In genomic region chrX:164258057-164258456, GRCm38 (mm10) we compare ENCODE assay signal across 21 mouse cellular contexts. TPM values are rescaled to one million over a fixed set of nuclear protein-coding genes. Genes with fewer than 3 reads are reported as not detected.
A peak's percentile ranks its signal among the peaks of the same experiment; 100 is the strongest.
DNase-seq lines count a peak whose midpoint lies in the region; ATAC-seq and TF ChIP-seq lines count a peak whose summit lies in the region.
"Had no signal": no experiment of that assay in that cellular context is flagged by ENCODE, and none has a peak within 500 bp of the region (broad histone marks: within the 10 kb centered on the region; RNA-seq: fewer than 3 reads in every experiment).

TSS of gene Bmx (minus strand) at chrX:164258193.

- no peak for TF ChIP-seq EP300 in heart, adult 2 months (IDR thresholded peaks at IDR 0.05; ENCODE audit: insufficient read depth, low read depth, low read length)

- 0 out of 2 replicates have a peak within 1 kb of the TSS, but pooled peaks have one; percentile 3 for H3K27ac ChIP-seq in heart, adult 2 months
- peak within 1 kb of the TSS; percentile 43; the same call in 1 of the 2 replicates for H3K27ac ChIP-seq in spleen, adult 2 months (ENCODE audit: insufficient read depth, low read length)
- H3K27ac ChIP-seq: hindbrain, embryonic 15.5 days; midbrain, embryonic 15.5 days had no signal

- peak in 1 of 2 experiments; percentile 6 for DNase-seq in heart, adult 2 months
- DNase-seq in heart, postnatal 36 days = no peak
- DNase-seq in spleen, adult 2 months (ENCODE audit: low read depth in 1 of 2, low spot score in 2 of 2) = no peak
- DNase-seq in spleen, adult 18-20 months = no peak
- DNase-seq in heart, postnatal 10 days = peak; percentile 9 to 16
- DNase-seq in cerebellum, adult 11 months = no peak
- DNase-seq: adrenal gland, adult 8-10 months; cerebellum, postnatal 36 days; forebrain, postnatal 0 days; gastrocnemius, postnatal 36 days; kidney, adult 11 months; kidney, postnatal 25 days; layer of hippocampus, adult 9-11 months; right cerebral cortex, postnatal 25 days; thymus, adult 2 months had no signal

- 42% methylated on average over 8 of the region's 8 CpGs for WGBS in heart, adult 2 months
- whole genome bisulfite sequencing in spleen, adult 2 months = 71% methylated on average over 8 of the region's 8 CpGs

- intact Hi-C loops in heart, adult 2 months (cut with DNase I) = no loop called here
- intact Hi-C loops in heart, postnatal 36 days (cut with DNase I) = no loop called here
- intact Hi-C loops in heart, postnatal 10 days (cut with DNase I) = no loop called here

- TF ChIP-seq CTCF in heart, adult 2 months (IDR thresholded peaks at IDR 0.05) = no peak
- TF ChIP-seq CTCF in spleen, adult 2 months (IDR thresholded peaks at IDR 0.05; ENCODE audit: extremely low read depth, insufficient read depth, insufficient read length, insufficient replicate concordance) = no peak

- H3K4me1 ChIP-seq in heart, adult 2 months (ENCODE audit: control insufficient read depth, insufficient read depth, low read length) = no peaks in the 10 kb centered on the region; the same call in 1 of the 2 replicates
- no peaks in the 10 kb centered on the region; the same call in none of the 2 replicates for H3K4me1 ChIP-seq in spleen, adult 2 months (ENCODE audit: control insufficient read depth, insufficient read depth, insufficient read length)
- H3K4me1 ChIP-seq: hindbrain, embryonic 15.5 days; midbrain, embryonic 15.5 days had no signal

- H3K36me3 ChIP-seq in heart, adult 2 months (ENCODE audit: control insufficient read depth, insufficient read depth, low read length) = no peaks in the 10 kb centered on the region
- no peaks in the 10 kb centered on the region for H3K36me3 ChIP-seq in spleen, adult 2 months (ENCODE audit: control insufficient read depth, insufficient read depth, low read length)
- H3K36me3 ChIP-seq: hindbrain, embryonic 15.5 days; midbrain, embryonic 15.5 days had no signal

- no peak for TF ChIP-seq POLR2A in heart, adult 2 months (IDR thresholded peaks at IDR 0.05; ENCODE audit: insufficient read depth, low read depth, low read length)
- TF ChIP-seq POLR2A in spleen, adult 2 months (IDR thresholded peaks at IDR 0.05; ENCODE audit: low read depth, low read length) = no peak

- H3K27me3 ChIP-seq in heart, adult 2 months (ENCODE audit: control insufficient read depth, insufficient read depth, low read length) = no peaks in the 10 kb centered on the region
- H3K27me3 ChIP-seq in spleen, adult 2 months (ENCODE audit: control insufficient read depth, insufficient read depth, low read length) = no peaks in the 10 kb centered on the region
- H3K27me3 ChIP-seq: hindbrain, embryonic 15.5 days; midbrain, embryonic 15.5 days had no signal

- no peak within 1 kb of the TSS for H3K9ac ChIP-seq in heart, adult 2 months (ENCODE audit: low read depth, low read length)
- H3K9ac ChIP-seq: forebrain, postnatal 0 days; hindbrain, embryonic 15.5 days; midbrain, embryonic 15.5 days had no signal

- ATAC-seq in neutrophil, adult 5-6 weeks (ENCODE audit: extremely low read depth, insufficient number of reproducible peaks, low FRiP score, poor library complexity, severe bottlenecking) = no peak
- ATAC-seq in CD4-positive, CD25-positive, alpha-beta regulatory T cell, adult 4 months = no peak
- ATAC-seq: forebrain, postnatal 0 days; midbrain, embryonic 15.5 days had no signal

- H3K79me2 ChIP-seq in heart, adult 2 months (replicated peaks; ENCODE audit: control insufficient read depth, insufficient read depth, low read length) = no peaks in the 10 kb centered on the region

- H3K4me3 ChIP-seq in heart, adult 2 months = no peak within 1 kb of the TSS
- H3K4me3 ChIP-seq in spleen, adult 2 months (ENCODE audit: extremely low read depth, insufficient read depth, insufficient read length) = no peak within 1 kb of the TSS
- H3K4me3 ChIP-seq: hindbrain, embryonic 15.5 days; midbrain, embryonic 15.5 days had no signal

RNA-seq across cellular contexts. Expression of gene Bmx, which starts in this region (rescaled TPM):
- 1 to 10 TPM; 2.0 to 2.3 TPM for total RNA-seq in heart, adult 2 months (2021)
- polyA plus RNA-seq in heart, adult 2 months (2012; rRNA removed) = 1.2 and 2.0 TPM in 2 replicates
- total RNA-seq in heart, postnatal 36 days (2021) = 1 to 10 TPM; 2.0 to 3.4 TPM
- 0.09 TPM in 2 replicates for polyA plus RNA-seq in spleen, adult 2 months (2012; rRNA removed)
- 1 to 10 TPM; 3.0 to 3.3 TPM for total RNA-seq in heart, postnatal 10 days (2021)
- total RNA-seq in neutrophil, adult 5-6 weeks (2017) = 41.7 and 42.5 TPM in 2 replicates
- polyA plus RNA-seq in CD4-positive, CD25-positive, alpha-beta regulatory T cell, adult 4 months (2017; shearing (Covaris generic)) = not detected
- total RNA-seq: ES-E14 had no signal
- polyA plus RNA-seq: liver, adult 2 months had no signal

Comparison
In these comparisons a context has a peak if more than half of its experiments do, and no peak if none do; other contexts are left out.
1. DNase-seq: peak in heart, postnatal 10 days (2 of 2); none in heart, postnatal 36 days (0 of 2), spleen, adult 2 months (0 of 2), spleen, adult 18-20 months (0 of 2) and cerebellum, adult 11 months (single experiment).